Mouse (Mus musculus): Measurements from ENCODE around the gene Gm2956. TPM values are rescaled to one million over a fixed set of nuclear protein-coding genes. Genes with fewer than 3 reads are reported as not detected.

Gm2956 gene
- 0.36 TPM in 1 of 2 replicates, not detected in the other for polyA plus RNA-seq (2012; rRNA removed)

GRCm38 (mm10) chr14:3332087-3332677 is at the start of gene Gm2956:
Gene Gm2956 (plus strand): TSS chr14:3332627.

DNA sequence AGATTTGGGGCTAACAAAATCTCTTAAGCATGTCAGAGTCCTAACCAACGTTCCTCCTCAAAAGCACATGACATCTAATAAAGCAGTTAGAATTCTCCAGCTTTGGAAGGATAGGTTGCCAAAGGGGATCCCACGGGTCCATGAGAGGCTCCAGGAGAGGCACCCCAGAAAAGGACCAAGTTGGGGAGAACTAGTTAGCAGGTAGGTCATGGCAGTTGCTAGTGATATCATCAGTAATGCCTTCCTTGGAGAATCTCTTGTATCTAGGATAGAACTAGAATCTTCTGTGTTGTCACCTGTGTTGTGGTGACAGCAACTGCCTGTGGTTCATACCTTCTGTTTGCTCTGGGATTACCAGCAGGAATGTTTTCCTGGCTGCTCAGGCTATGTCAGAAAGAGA is 62.4 kb downstream of the Gm2956 start, which contains the start of gene Gm10413:
Gm10413 (plus strand) TSS at position 301 of the 400 bp plus-strand sequence.

Other genes starting within 250 kb of the Gm2956 start
- 0.17 TPM in 1 of 2 replicates, not detected in the other for gene Gm10340, start 198.6 kb upstream of the Gm2956 start, polyA plus RNA-seq (2012; rRNA removed)
- gene Gm5795, start 144.4 kb upstream of the Gm2956 start, polyA plus RNA-seq (2012; rRNA removed) = 0.55 and 0.75 TPM in 2 replicates
- gene D830030K20Rik, start 124.1 kb upstream of the Gm2956 start, polyA plus RNA-seq (2012; rRNA removed) = 14.2 and 15.4 TPM in 2 replicates
- not detected in 2 replicates for gene Gm10413, start 62.5 kb downstream of the Gm2956 start, polyA plus RNA-seq (2012; rRNA removed)
- 11.6 and 11.7 TPM in 2 replicates for gene Gm10409, start 80.0 kb downstream of the Gm2956 start, polyA plus RNA-seq (2012; rRNA removed)
- 15.6 and 16.7 TPM in 2 replicates for gene Gm3005, start 95.5 kb downstream of the Gm2956 start, polyA plus RNA-seq (2012; rRNA removed)
- gene Gm10408, start 116.8 kb downstream of the Gm2956 start, polyA plus RNA-seq (2012; rRNA removed) = not detected in 2 replicates

Measured in central nervous system, embryonic 18 days (tissue).